Mouse (Mus musculus) heart, adult 11 months (tissue): Measurements from ENCODE around the gene Wdr93.
"Not testable (repeated sequence)": the region's sequence is repeated elsewhere in the genome, so short reads cannot be mapped to it uniquely, and the experiment has no call there.

Experiments
- DNase-seq: peaks from one replicate; pipeline ENCODE4 v3.0.0; 2022

Gene Wdr93

GRCm38 (mm10) chr7:79756334-79756733, 13.4 kb downstream of the Wdr93 start:
- DNase-seq: no peak

GRCm38 (mm10) chr7:79758176-79758575, 15.2 kb downstream of the Wdr93 start:
- DNase-seq: no peak

GRCm38 (mm10) chr7:79759766-79760165, 16.8 kb downstream of the Wdr93 start:
- DNase-seq: no peak

- DNase-seq: no peak
Measured at GRCm38 (mm10) chr7:79761124-79761876, 18.3 kb downstream of the Wdr93 start.

GRCm38 (mm10) chr7:79762106-79762505, 19.1 kb downstream of the Wdr93 start:
- DNase-seq: no peak

- no peak for DNase-seq
Measured at GRCm38 (mm10) chr7:79765991-79766390, 23.0 kb downstream of the Wdr93 start.

- DNase-seq: no peak
Measured at GRCm38 (mm10) chr7:79769664-79770063, 26.7 kb downstream of the Wdr93 start.

- DNase-seq: no peak
Measured at GRCm38 (mm10) chr7:79771561-79772512, 28.9 kb downstream of the Wdr93 start.

- DNase-seq: peak; percentile 97
Measured at GRCm38 (mm10) chr7:79780647-79781626, 38.0 kb downstream of the Wdr93 start.

- peak; percentile 82 for DNase-seq
Measured at GRCm38 (mm10) chr7:79781826-79782515, 39.0 kb downstream of the Wdr93 start.

- DNase-seq: peak; percentile 55
Measured at GRCm38 (mm10) chr7:79782516-79782855, 39.5 kb downstream of the Wdr93 start.

- peak; percentile 96 for DNase-seq
Measured at GRCm38 (mm10) chr7:79786295-79786694, 43.3 kb downstream of the Wdr93 start.

- not testable (repeated sequence) for DNase-seq
Measured at GRCm38 (mm10) chr7:79789812-79790211, 46.8 kb downstream of the Wdr93 start.

- peak; percentile 87 for DNase-seq
Measured at GRCm38 (mm10) chr7:79792635-79793421, 49.9 kb downstream of the Wdr93 start.

- DNase-seq: peak; percentile 89
Measured at GRCm38 (mm10) chr7:79793688-79794087, 50.7 kb downstream of the Wdr93 start, which contains the start of gene Mesp1. TSS of gene Mesp1 (minus strand) at chr7:79793788.

- DNase-seq: no peak
Measured at GRCm38 (mm10) chr7:79798606-79799005, 55.6 kb downstream of the Wdr93 start.

GRCm38 (mm10) chr7:79799048-79799447, 56.1 kb downstream of the Wdr93 start:
- DNase-seq: peak; percentile 94

GRCm38 (mm10) chr7:79799506-79799905, 56.5 kb downstream of the Wdr93 start:
- DNase-seq: peak; percentile 81

- peak; percentile 79 for DNase-seq
Measured at GRCm38 (mm10) chr7:79800336-79800735, 57.4 kb downstream of the Wdr93 start.

- DNase-seq: peak; percentile 78
Measured at GRCm38 (mm10) chr7:79801391-79801790, 58.4 kb downstream of the Wdr93 start.

GRCm38 (mm10) chr7:79802037-79802436, 59.1 kb downstream of the Wdr93 start:
- DNase-seq: no peak
